Mouse (Mus musculus) heart, adult 2 months (tissue): ENCODE measurements at regions not wholly inside any gene's neighbourhood (a gene's known extent, or its start where the extent isn't known, plus 50 kb on each side); places are given as distances from the start of the nearest gene placed in this dataset.

ENCODE experiments used
- CTCF ChIP-seq: fragments of 200-600 bp; IDR thresholded peaks from 2 replicates; pipeline ENCODE4 v1.8.1; 2022; ENCODE audit warnings: antibody characterized with exemption, mild to moderate bottlenecking, moderate library complexity
- EP300 ChIP-seq: fragments of 200-500 bp; IDR thresholded peaks from 2 replicates; pipeline ENCODE4 v1.6.1; 2011; ENCODE audit warnings: low read depth, low read length, control low read depth; ENCODE audit not compliant: insufficient read depth
- POLR2A ChIP-seq: fragments of 200-500 bp; IDR thresholded peaks from 2 replicates; pipeline ENCODE4 v1.6.1; 2011; ENCODE audit warnings: mild to moderate bottlenecking, low read depth, low read length, control low read depth; ENCODE audit not compliant: insufficient read depth

DNA sequence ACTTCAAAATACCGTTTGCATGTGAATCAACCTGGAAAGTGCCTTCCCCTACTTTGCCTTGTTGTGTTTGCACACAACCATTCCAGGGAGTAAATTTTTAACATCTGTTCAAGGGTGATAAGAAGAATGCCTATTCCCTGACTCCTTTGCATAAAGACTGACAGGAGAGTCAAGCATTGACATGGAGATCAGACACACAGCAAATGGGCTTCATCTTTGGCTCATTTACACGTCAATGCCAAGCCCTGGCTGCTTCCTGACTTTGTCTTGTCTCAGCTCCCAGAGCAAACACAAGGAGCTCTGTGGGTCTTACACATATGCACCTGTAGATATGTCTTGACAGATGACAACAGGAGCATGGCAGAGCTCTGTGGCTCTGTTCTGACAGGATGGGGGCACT is 73.4 kb downstream of the Cmpk2 start:
- TF ChIP-seq POLR2A (no peak), CTCF (no peak), EP300 (no peak)
